Mouse (Mus musculus): ENCODE measurements around the gene Ppp4r1. TPM values are rescaled to one million over a fixed set of nuclear protein-coding genes. Genes with fewer than 3 reads are reported as not detected.

Ppp4r1 gene
- polyA plus RNA-seq, 1 experiment: 93.7 TPM

GRCm38 (mm10) chr17:65866201-65866600 is 83.8 kb downstream of the Ppp4r1 start:
- no peak for DNase-seq (ENCODE audit: low read depth)
- TF ChIP-seq POLR2A (IDR thresholded peaks at IDR 0.05; ENCODE audit: borderline replicate concordance, extremely low read depth, insufficient read depth, insufficient read length, poor library complexity, severe bottlenecking) (no peak), CTCF (IDR thresholded peaks at IDR 0.05; ENCODE audit: borderline replicate concordance, extremely low read depth, insufficient read depth, insufficient read length) (no peak)

GRCm38 (mm10) chr17:65867996-65868395 is 85.6 kb downstream of the Ppp4r1 start:
- TF ChIP-seq POLR2A (IDR thresholded peaks at IDR 0.05; ENCODE audit: borderline replicate concordance, extremely low read depth, insufficient read depth, insufficient read length, poor library complexity, severe bottlenecking): no peak
- TF ChIP-seq CTCF (IDR thresholded peaks at IDR 0.05; ENCODE audit: borderline replicate concordance, extremely low read depth, insufficient read depth, insufficient read length): no peak
- no peak for DNase-seq (ENCODE audit: low read depth)

- TF ChIP-seq CTCF (IDR thresholded peaks at IDR 0.05; ENCODE audit: borderline replicate concordance, extremely low read depth, insufficient read depth, insufficient read length): no peak
- no peak for TF ChIP-seq POLR2A (IDR thresholded peaks at IDR 0.05; ENCODE audit: borderline replicate concordance, extremely low read depth, insufficient read depth, insufficient read length, poor library complexity, severe bottlenecking)
- DNase-seq (ENCODE audit: low read depth): no peak
These were observed 87.3 kb downstream of the Ppp4r1 start for GRCm38 (mm10) chr17:65869720-65870119.

DNA sequence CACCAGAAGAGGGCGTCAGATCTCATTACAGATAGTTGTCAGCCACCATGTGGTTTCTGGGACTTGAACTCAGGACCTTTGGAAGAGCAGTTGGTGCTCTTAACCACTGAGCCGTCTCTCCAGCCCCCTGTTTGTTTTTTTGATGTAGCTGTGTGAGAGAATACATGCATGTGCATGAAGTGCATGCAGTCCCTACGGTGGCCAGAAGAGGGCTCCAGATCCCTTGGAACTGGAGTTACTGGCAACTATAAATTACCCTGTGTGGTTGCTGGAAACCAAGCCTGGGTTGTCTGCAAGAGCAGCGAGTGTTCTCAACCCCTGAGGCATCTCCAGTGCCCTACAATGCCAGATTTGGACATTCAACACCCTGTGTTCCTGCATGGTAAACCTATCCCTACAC is 87.8 kb downstream of the Ppp4r1 start:
- TF ChIP-seq POLR2A (IDR thresholded peaks at IDR 0.05; ENCODE audit: borderline replicate concordance, extremely low read depth, insufficient read depth, insufficient read length, poor library complexity, severe bottlenecking) (no peak), CTCF (IDR thresholded peaks at IDR 0.05; ENCODE audit: borderline replicate concordance, extremely low read depth, insufficient read depth, insufficient read length) (peak; percentile 67; the same call in 1 of the 2 replicates)
- DNase-seq (ENCODE audit: low read depth): peak; percentile 76

GRCm38 (mm10) chr17:65871641-65872041 is 89.3 kb downstream of the Ppp4r1 start:
- peak; percentile 35 for DNase-seq (ENCODE audit: low read depth)
- TF ChIP-seq POLR2A (IDR thresholded peaks at IDR 0.05; ENCODE audit: borderline replicate concordance, extremely low read depth, insufficient read depth, insufficient read length, poor library complexity, severe bottlenecking): no peak
- TF ChIP-seq CTCF (IDR thresholded peaks at IDR 0.05; ENCODE audit: borderline replicate concordance, extremely low read depth, insufficient read depth, insufficient read length): no peak

DNA sequence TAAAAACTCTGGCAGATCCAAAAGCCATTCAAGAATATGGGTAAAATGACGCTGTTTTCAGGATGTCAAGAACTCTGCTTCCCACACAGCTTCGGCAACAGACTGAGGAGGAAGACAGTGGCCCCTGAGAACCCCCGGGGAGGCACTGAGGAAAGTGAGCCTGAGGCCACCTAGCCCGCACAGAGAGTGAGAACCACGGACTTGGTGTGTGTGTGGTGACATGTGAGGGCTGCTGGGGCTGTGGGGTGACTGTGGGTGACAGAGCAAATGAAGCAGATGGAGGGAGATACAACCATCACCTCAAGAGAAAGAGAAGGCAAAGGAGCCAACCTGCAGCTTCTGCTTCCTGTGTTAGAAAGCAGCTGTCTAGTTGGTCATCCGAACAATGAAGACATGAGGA is 89.7 kb downstream of the Ppp4r1 start:
- no peak for DNase-seq (ENCODE audit: low read depth)
- TF ChIP-seq POLR2A (IDR thresholded peaks at IDR 0.05; ENCODE audit: borderline replicate concordance, extremely low read depth, insufficient read depth, insufficient read length, poor library complexity, severe bottlenecking) (no peak), CTCF (IDR thresholded peaks at IDR 0.05; ENCODE audit: borderline replicate concordance, extremely low read depth, insufficient read depth, insufficient read length) (no peak)

DNA sequence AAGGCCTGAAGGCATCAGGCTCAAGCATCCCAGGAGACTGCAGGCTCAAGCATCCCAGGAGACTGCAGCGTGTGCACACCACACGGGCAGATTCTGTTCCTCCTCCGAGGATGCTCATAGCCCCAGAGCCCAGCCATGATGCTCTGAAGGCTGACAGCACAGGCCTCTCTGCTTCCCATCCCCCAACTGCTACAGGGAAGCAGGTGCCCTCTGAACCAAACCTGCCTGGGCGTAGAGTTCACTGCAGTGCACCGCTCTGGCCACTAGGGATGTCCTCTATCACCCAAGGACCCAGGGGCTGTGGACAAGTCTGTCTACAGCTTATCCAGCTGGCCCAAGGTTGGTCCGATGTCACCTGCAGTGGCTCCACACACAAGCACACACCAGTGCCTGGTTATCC is 90.3 kb downstream of the Ppp4r1 start:
- TF ChIP-seq POLR2A (IDR thresholded peaks at IDR 0.05; ENCODE audit: borderline replicate concordance, extremely low read depth, insufficient read depth, insufficient read length, poor library complexity, severe bottlenecking): no peak
- TF ChIP-seq CTCF (IDR thresholded peaks at IDR 0.05; ENCODE audit: borderline replicate concordance, extremely low read depth, insufficient read depth, insufficient read length): peak; percentile 63
- peak; percentile 17 for DNase-seq (ENCODE audit: low read depth)

- no peak for TF ChIP-seq POLR2A (IDR thresholded peaks at IDR 0.05; ENCODE audit: borderline replicate concordance, extremely low read depth, insufficient read depth, insufficient read length, poor library complexity, severe bottlenecking)
- no peak for TF ChIP-seq CTCF (IDR thresholded peaks at IDR 0.05; ENCODE audit: borderline replicate concordance, extremely low read depth, insufficient read depth, insufficient read length)
- DNase-seq (ENCODE audit: low read depth): no peak
These were observed 90.8 kb downstream of the Ppp4r1 start for GRCm38 (mm10) chr17:65873156-65873555.

- TF ChIP-seq POLR2A (IDR thresholded peaks at IDR 0.05; ENCODE audit: borderline replicate concordance, extremely low read depth, insufficient read depth, insufficient read length, poor library complexity, severe bottlenecking) (no peak), CTCF (IDR thresholded peaks at IDR 0.05; ENCODE audit: borderline replicate concordance, extremely low read depth, insufficient read depth, insufficient read length) (no peak)
- DNase-seq (ENCODE audit: low read depth): no peak
These were observed 91.5 kb downstream of the Ppp4r1 start for GRCm38 (mm10) chr17:65873834-65874233.

GRCm38 (mm10) chr17:65877026-65877425 is 94.7 kb downstream of the Ppp4r1 start:
- TF ChIP-seq POLR2A (IDR thresholded peaks at IDR 0.05; ENCODE audit: borderline replicate concordance, extremely low read depth, insufficient read depth, insufficient read length, poor library complexity, severe bottlenecking) (no peak), CTCF (IDR thresholded peaks at IDR 0.05; ENCODE audit: borderline replicate concordance, extremely low read depth, insufficient read depth, insufficient read length) (no peak)
- no peak for DNase-seq (ENCODE audit: low read depth)

DNA sequence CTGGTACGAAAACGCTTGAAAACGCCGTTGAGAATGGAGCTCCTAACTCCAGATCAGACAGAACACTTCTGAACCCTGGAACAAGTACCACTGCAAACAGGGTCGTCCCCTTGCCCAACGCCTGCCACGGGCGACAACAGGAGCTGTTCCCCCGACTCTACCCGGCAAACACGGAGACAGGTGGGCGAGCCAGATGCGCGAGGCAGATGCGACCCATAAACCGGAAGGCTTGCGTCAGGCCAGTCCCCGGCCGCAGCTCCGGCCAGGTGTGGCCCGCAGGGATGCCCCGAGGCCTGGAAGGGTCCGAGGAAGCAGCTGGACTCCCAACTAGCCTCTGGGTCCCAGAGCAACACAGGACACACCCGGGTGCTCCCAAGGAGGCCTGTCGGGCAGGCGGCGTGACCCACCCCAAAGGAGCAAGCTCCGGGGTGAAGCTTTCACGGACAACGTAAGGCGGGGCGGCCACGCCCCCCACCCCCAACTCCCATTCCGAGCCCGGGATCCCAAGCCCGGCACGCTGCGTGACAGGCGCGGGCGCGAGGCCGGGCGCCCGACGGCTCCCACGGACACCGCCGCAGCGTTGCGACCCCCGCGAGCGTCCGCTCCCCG is 101.8 kb downstream of the Ppp4r1 start:
- DNase-seq (ENCODE audit: low read depth): peak; percentile 37
- no peak for TF ChIP-seq POLR2A (IDR thresholded peaks at IDR 0.05; ENCODE audit: borderline replicate concordance, extremely low read depth, insufficient read depth, insufficient read length, poor library complexity, severe bottlenecking)
- TF ChIP-seq CTCF (IDR thresholded peaks at IDR 0.05; ENCODE audit: borderline replicate concordance, extremely low read depth, insufficient read depth, insufficient read length): no peak

GRCm38 (mm10) chr17:65884691-65885397 is 102.5 kb downstream of the Ppp4r1 start:
- DNase-seq (ENCODE audit: low read depth): peak; percentile 100
- peak; percentile 66 for TF ChIP-seq POLR2A (IDR thresholded peaks at IDR 0.05; ENCODE audit: borderline replicate concordance, extremely low read depth, insufficient read depth, insufficient read length, poor library complexity, severe bottlenecking)
- no peak for TF ChIP-seq CTCF (IDR thresholded peaks at IDR 0.05; ENCODE audit: borderline replicate concordance, extremely low read depth, insufficient read depth, insufficient read length)

Measured in brain, embryonic 14.5 days (tissue).